17 mouse cellular contexts compared by ENCODE assay signal in the genomic region with DNA sequence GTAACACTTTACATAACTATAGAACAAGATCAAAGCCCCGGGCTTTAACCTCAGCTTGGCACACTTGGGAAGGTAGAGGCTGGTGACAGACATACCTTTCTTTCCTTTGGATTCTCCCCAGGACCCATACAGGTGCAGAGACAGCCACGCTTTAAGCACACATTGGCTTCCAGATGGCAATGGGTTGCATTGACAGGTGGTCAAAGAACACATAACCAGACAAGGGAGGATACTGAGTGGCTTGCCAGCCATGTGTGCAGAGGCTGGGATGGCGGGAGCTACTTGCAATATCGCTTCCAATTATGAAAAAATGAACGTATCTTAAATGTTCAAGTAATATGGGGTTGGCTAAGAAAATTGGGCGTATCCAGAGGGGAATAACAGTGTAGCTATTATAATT. TPM values are rescaled to one million over a fixed set of nuclear protein-coding genes. Genes with fewer than 3 reads are reported as not detected.
"Had no signal": no experiment of that assay in that cellular context is flagged by ENCODE, and none has a peak within 500 bp of the region (broad histone marks: within the 10 kb centered on the region; RNA-seq: fewer than 3 reads in every experiment).

No protein-coding gene starts in this region.

- DNase-seq: retina, postnatal 1 day; right cerebral cortex, adult 18-20 months; right cerebral cortex, postnatal 14 days; right cerebral cortex, postnatal 25 days; right cerebral cortex, postnatal 4 days; spleen, adult 18-20 months; thymus, adult 18-20 months; thymus, adult 2 months; thymus, postnatal 14 days; thymus, postnatal 25 days; thymus, postnatal 36 days; thymus, postnatal 4 days had no signal

- H3K4me3 ChIP-seq: neural tube, embryonic 13.5 days; neural tube, embryonic 15.5 days; stomach, embryonic 15.5 days had no signal

- H3K27ac ChIP-seq: neural tube, embryonic 13.5 days; neural tube, embryonic 15.5 days; stomach, embryonic 15.5 days; stomach, postnatal 0 days had no signal

RNA-seq across cellular contexts. Expression of a gene that starts 4.9 kb away (rescaled TPM):
- total RNA-seq: neutrophil, adult 5-6 weeks had no signal
